Mouse (Mus musculus) heart, postnatal 0 days (tissue): ENCODE data around the gene Mdfic. TPM values are rescaled to one million over a fixed set of nuclear protein-coding genes. Genes with fewer than 3 reads are reported as not detected.

Experiments
- ATAC-seq: fragments of 200-750 bp; cut with Nextera tagmentation; 2 replicates; pipeline ENCODE4 v1.8.0; 2017; ENCODE audit warnings: low read depth, moderate number of reproducible peaks, moderate library complexity; ENCODE audit not compliant: insufficient read depth
- DNase-seq: peaks from one replicate; pipeline ENCODE4 v3.0.0-alpha.2; 2016; ENCODE audit warnings: low spot score
- H3K27ac ChIP-seq: fragments of 300-500 bp; sonication (generic); 2 replicates; pipeline ENCODE4 v1.5.1; 2014; ENCODE audit warnings: low read depth, mild to moderate bottlenecking
- H3K27me3 ChIP-seq: fragments of 300-500 bp; sonication (generic); 2 replicates; pipeline ENCODE4 v1.6.1; 2014; ENCODE audit warnings: low read length, mixed read lengths; ENCODE audit not compliant: control insufficient read depth, insufficient read depth
- H3K36me3 ChIP-seq: fragments of 300-500 bp; sonication (generic); replicated peaks from 2 replicates; pipeline ENCODE4 v1.6.1; 2014; ENCODE audit warnings: low read length, mixed read lengths; ENCODE audit not compliant: control insufficient read depth, insufficient read depth
- H3K4me1 ChIP-seq: fragments of 300-500 bp; sonication (generic); 2 replicates; pipeline ENCODE4 v1.6.1; 2014; ENCODE audit warnings: antibody characterized with exemption; ENCODE audit not compliant: control insufficient read depth, insufficient read depth
- H3K4me2 ChIP-seq: fragments of 300-500 bp; sonication (generic); 2 replicates; pipeline ENCODE4 v1.6.1; 2014; ENCODE audit warnings: low read depth, mild to moderate bottlenecking, low read length, moderate library complexity
- H3K4me3 ChIP-seq: fragments of 300-500 bp; sonication (generic); 2 replicates; pipeline ENCODE4 v1.5.1; 2014; ENCODE audit warnings: low read depth, low read length
- H3K9ac ChIP-seq: fragments of 300-500 bp; sonication (generic); replicated peaks from 2 replicates; pipeline ENCODE4 v1.6.1; 2014; ENCODE audit warnings: low read depth, low read length, mixed read lengths
- H3K9me3 ChIP-seq: fragments of 300-500 bp; sonication (generic); replicated peaks from 2 replicates; pipeline ENCODE4 v1.6.1; 2016; ENCODE audit warnings: low read length; ENCODE audit not compliant: control insufficient read depth
- CTCF ChIP-seq: IDR thresholded peaks from 2 replicates; pipeline ENCODE4 v1.5.1; 2016; ENCODE audit warnings: antibody characterized with exemption, control low read depth, low read depth
- EP300 ChIP-seq: IDR thresholded peaks from 2 replicates; pipeline ENCODE4 v1.6.1; 2016; ENCODE audit warnings: antibody characterized with exemption, low read depth
- WGBS: fragments of 180-500 bp; shearing (Covaris S2); extraction: QIAGEN DNeasy Blood & Tissue Kit; methylation state at CpG from one replicate; pipeline ENCODE4 v1.1.7; 2014; 5-methylcytosine and 5-hydroxymethylcytosine counted together
- polyA plus RNA-seq: library from polyadenylated mRNA; unstranded; fragments of >200 nt; fragmentation: Nextera tagmentation; extraction: Ambion mirVana; gene quantifications from 2 replicates; pipeline ENCODE4 v1.2.1, GENCODE M21; 2015
- total RNA-seq: library from RNA; depleted of rRNA; stranded (reverse); fragments of >200 nt; gene quantifications from 2 replicates; pipeline ENCODE4 v1.2.3, GENCODE M21; 2014; ENCODE audit warnings: low replicate concordance

Mdfic gene
- total and polyA plus RNA-seq, 2 experiments from 2014 or later, result 2.4 to 11.1 TPM

DNA sequence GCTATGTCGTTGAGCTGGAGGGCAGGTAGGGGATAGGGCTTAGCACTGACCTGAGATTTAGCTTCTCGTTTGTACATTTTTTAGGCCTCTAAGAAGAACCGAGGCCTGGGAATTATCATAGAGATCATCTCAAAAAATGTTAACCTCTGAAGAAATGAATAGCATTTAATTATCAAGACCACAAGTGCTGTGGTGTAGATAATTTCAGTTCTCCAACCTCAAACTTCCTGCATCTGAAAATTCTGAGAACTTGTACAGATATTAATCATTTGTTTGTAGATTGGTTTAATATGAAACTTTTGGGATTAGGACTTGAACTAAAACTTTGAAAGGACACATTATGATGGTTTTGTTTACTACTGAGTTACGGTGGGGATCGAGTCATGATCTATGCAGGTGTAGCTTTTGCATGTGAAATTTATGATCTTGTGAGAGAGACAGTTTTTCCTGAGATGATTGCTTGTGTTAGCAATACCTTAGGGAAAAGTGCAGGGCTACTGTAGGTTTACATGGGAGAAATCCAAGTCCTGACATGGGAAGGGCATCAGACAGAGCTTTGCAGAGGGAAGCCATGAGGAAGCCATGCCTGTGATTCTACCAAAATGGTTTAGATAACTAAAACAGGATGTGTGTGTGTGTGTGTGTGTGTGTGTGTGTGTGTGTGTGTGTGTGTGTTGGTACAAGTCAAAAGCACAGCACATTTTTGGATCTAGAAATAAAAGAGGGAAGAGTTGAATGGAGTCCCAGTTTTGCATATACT lies 27.1 kb downstream of the Mdfic start:
- Histone ChIP-seq H3K9me3 (no peaks in the 10 kb centered on the region), H3K27ac (no peak overlapping the region), H3K36me3 (peaks cover 6% of the 10 kb centered on the region; the same call in 1 of the 2 replicates), H3K9ac (no peak overlapping the region), H3K4me3 (no peak overlapping the region), H3K27me3 (no peaks in the 10 kb centered on the region), H3K4me2 (no peak overlapping the region), H3K4me1 (peaks cover 18% of the 10 kb centered on the region)
- DNase-seq (no peak), ATAC-seq (no peak)
- TF ChIP-seq CTCF (no peak), EP300 (no peak)
- 85% methylated on average over 5 of the region's 5 CpGs for WGBS

DNA sequence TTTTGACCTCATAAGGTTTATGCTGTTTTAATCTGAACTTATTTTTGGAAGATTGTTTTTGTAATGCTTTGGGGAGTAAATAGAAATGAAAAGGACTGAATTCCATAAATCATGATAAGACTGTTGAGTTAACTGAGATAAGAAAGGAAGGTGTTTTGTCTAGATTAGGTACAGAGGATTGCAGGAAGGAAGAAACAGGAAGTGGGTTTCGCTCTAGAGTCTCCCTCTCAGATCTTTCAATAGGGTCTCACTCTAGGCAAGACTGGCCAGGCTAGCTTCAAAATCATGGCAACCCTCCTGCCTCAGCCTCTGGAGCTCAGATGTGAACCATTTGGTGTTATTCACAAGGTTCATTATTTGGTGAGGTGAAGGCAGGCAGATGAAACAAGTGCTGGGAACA lies 27.8 kb downstream of the Mdfic start:
- Histone ChIP-seq H3K36me3 (peaks cover 6% of the 10 kb centered on the region; the same call in 1 of the 2 replicates), H3K4me2 (no peak overlapping the region), H3K27ac (no peak overlapping the region), H3K9me3 (no peaks in the 10 kb centered on the region), H3K9ac (no peak overlapping the region), H3K27me3 (no peaks in the 10 kb centered on the region), H3K4me3 (no peak overlapping the region), H3K4me1 (peaks cover 11% of the 10 kb centered on the region)
- WGBS, result 96% methylated on average over 1 of the region's 1 CpGs
- no peak for TF ChIP-seq CTCF
- TF ChIP-seq EP300, result no peak
- DNase-seq (no peak), ATAC-seq (no peak)

DNA sequence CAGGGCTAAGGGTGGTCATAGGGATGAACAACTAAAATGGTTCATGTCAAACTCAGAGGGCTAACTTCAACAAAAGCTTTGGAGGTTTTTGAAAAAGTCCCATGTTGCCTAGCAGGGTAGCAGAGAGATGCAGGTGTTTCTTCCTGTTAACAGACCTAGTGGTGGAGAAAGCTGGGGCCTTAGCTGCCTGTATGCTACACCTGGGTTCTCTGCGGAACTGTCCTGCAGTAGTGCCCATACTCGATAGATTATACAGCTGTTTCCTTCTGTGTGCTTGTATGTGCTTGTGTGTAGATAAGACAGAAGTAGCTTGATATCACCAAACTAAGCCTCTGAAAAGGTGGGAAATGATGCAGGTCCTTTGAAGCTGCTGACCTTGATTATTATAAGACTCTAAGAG lies 28.5 kb downstream of the Mdfic start:
- no peak overlapping the region for H3K4me2 ChIP-seq
- ATAC-seq, result no peak
- DNase-seq, result no peak
- no peaks in the 10 kb centered on the region for H3K9me3 ChIP-seq
- 68% methylated on average over 2 of the region's 2 CpGs for WGBS
- peaks cover 5% of the 10 kb centered on the region; the same call in 1 of the 2 replicates for H3K4me1 ChIP-seq
- no peak overlapping the region for H3K4me3 ChIP-seq
- no peak overlapping the region for H3K27ac ChIP-seq
- no peaks in the 10 kb centered on the region for H3K27me3 ChIP-seq
- TF ChIP-seq CTCF (no peak), EP300 (no peak)
- peaks cover 6% of the 10 kb centered on the region; the same call in 1 of the 2 replicates for H3K36me3 ChIP-seq
- H3K9ac ChIP-seq, result no peak overlapping the region

DNA sequence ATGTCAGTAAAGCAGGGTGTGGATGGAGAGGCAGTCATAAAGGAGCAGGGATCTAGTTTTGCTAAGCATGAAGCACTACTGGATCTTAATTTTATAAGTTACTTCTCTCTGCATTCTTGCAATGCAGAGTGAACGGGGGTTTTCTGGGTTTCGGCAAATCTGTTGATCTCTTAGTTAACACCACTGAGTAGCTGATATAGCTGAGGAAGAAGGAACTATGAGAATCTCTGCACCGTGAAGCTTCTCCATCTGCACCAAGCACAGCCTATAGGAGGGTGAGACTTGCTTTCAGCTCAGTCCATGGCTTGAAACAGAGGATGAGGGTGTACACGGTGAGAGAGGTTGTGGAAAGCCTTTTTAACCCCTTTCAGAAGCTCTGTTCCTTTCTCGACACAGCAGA lies 29.6 kb downstream of the Mdfic start:
- DNase-seq (no peak), ATAC-seq (no peak)
- WGBS, result 50% methylated on average over 5 of the region's 5 CpGs
- H3K9ac ChIP-seq, result no peak overlapping the region
- no peak overlapping the region for H3K4me2 ChIP-seq
- TF ChIP-seq EP300 (no peak), CTCF (no peak)
- no peak overlapping the region for H3K4me3 ChIP-seq
- H3K36me3 ChIP-seq, result peaks cover 6% of the 10 kb centered on the region; the same call in 1 of the 2 replicates
- H3K27ac ChIP-seq, result no peak overlapping the region
- no peaks in the 10 kb centered on the region for H3K27me3 ChIP-seq
- H3K4me1 ChIP-seq, result peaks cover 5% of the 10 kb centered on the region; the same call in 1 of the 2 replicates
- H3K9me3 ChIP-seq, result no peaks in the 10 kb centered on the region

DNA sequence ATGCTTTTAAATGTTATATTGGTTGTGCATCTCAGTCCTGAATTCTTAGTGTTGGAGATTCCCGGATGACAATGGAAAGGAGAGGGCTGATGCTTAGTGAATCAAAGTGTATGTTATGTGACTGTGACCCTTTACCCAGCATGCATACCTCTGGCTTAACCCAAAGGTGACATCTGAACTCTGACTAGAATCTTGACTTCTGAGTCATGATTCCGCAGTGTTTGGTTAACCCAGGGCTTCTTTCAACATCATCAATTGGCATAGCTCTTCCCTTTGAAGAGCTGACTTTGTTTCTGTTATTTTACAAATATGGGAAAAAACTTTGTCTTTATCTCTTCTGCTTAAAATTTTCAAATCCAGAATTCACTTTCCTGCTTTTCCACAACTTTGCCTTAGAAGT lies 30.9 kb downstream of the Mdfic start:
- WGBS, result 97% methylated on average over 2 of the region's 2 CpGs
- ATAC-seq (no peak), DNase-seq (no peak)
- H3K9ac ChIP-seq, result no peak overlapping the region
- no peaks in the 10 kb centered on the region for H3K27me3 ChIP-seq
- no peak overlapping the region for H3K4me2 ChIP-seq
- peaks cover 5% of the 10 kb centered on the region; the same call in 1 of the 2 replicates for H3K4me1 ChIP-seq
- no peaks in the 10 kb centered on the region for H3K9me3 ChIP-seq
- TF ChIP-seq CTCF (no peak), EP300 (no peak)
- H3K4me3 ChIP-seq, result no peak overlapping the region
- H3K27ac ChIP-seq, result no peak overlapping the region
- peaks cover 6% of the 10 kb centered on the region; the same call in 1 of the 2 replicates for H3K36me3 ChIP-seq

DNA sequence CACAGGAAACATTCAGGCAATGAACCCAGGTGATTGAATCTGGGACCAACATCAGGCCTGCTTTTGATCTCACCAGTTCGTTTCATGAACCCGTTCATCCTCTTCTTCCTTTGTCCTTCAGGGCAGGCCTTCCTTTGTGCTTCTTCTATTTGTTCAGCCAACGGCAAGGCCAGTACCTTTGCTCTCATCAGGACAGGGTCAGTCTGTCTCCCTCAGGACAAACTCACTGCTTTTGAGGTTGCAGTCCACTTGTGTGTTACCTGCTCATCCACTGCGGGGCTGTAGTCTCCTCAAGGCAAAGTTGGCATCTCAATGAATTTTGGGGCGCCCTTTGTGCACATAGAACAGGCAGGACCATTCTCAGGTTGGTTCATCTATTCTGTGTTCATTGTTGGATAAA lies 31.7 kb downstream of the Mdfic start:
- Histone ChIP-seq H3K27ac (no peak overlapping the region), H3K4me3 (no peak overlapping the region), H3K27me3 (no peaks in the 10 kb centered on the region), H3K9me3 (no peaks in the 10 kb centered on the region), H3K36me3 (peaks cover 6% of the 10 kb centered on the region; the same call in 1 of the 2 replicates), H3K4me2 (no peak overlapping the region), H3K4me1 (peaks cover 5% of the 10 kb centered on the region; the same call in 1 of the 2 replicates), H3K9ac (no peak overlapping the region)
- TF ChIP-seq EP300 (no peak), CTCF (no peak)
- no peak for DNase-seq
- no peak for ATAC-seq
- WGBS, result 94% methylated on average over 5 of the region's 5 CpGs
